Mouse (Mus musculus): ENCODE measurements at regions not wholly inside any gene's neighbourhood (a gene's known extent, or its start where the extent isn't known, plus 50 kb on each side); places are given as distances from the start of the nearest gene placed in this dataset.

- no peaks in the 10 kb centered on the region for H3K36me3 ChIP-seq (replicated peaks)
- no peaks in the 10 kb centered on the region for H3K27me3 ChIP-seq (ENCODE audit: poor library complexity, severe bottlenecking)
- H3K4me3 ChIP-seq, result no peak overlapping the region
- no peak for DNase-seq (ENCODE audit: extremely low spot score, low spot score)
- H3K27ac ChIP-seq, result no peak overlapping the region
- H3K9me3 ChIP-seq, result no peaks in the 10 kb centered on the region
- H3K4me1 ChIP-seq, result no peaks in the 10 kb centered on the region
- WGBS, result 89% methylated on average over 5 of the region's 5 CpGs
Measured at GRCm38 (mm10) chr3:124240936-124241733, 79.5 kb upstream of the Tram1l1 start.

- H3K27me3 ChIP-seq (ENCODE audit: poor library complexity, severe bottlenecking), result no peaks in the 10 kb centered on the region
- H3K4me3 ChIP-seq, result no peak overlapping the region
- no peak overlapping the region for H3K27ac ChIP-seq
- WGBS, result 95% methylated on average over 1 of the region's 1 CpGs
- no peaks in the 10 kb centered on the region for H3K4me1 ChIP-seq
- no peak for DNase-seq (ENCODE audit: extremely low spot score, low spot score)
- H3K36me3 ChIP-seq (replicated peaks), result no peaks in the 10 kb centered on the region
- H3K9me3 ChIP-seq, result no peaks in the 10 kb centered on the region
Measured at GRCm38 (mm10) chr3:124241734-124242006, 79.0 kb upstream of the Tram1l1 start.

GRCm38 (mm10) chr3:124262150-124262549, 58.5 kb upstream of the Tram1l1 start:
- Histone ChIP-seq H3K27ac (no peak overlapping the region), H3K4me1 (peaks cover 13% of the 10 kb centered on the region; the same call in 1 of the 2 replicates), H3K27me3 (ENCODE audit: poor library complexity, severe bottlenecking) (peaks cover 21% of the 10 kb centered on the region), H3K36me3 (replicated peaks) (no peaks in the 10 kb centered on the region), H3K9me3 (no peaks in the 10 kb centered on the region), H3K4me3 (no peak overlapping the region)
- WGBS, result 24% methylated on average over 3 of the region's 3 CpGs
- no peak for DNase-seq (ENCODE audit: extremely low spot score, low spot score)

- 62% methylated on average over 5 of the region's 5 CpGs for WGBS
- H3K4me1 ChIP-seq, result peaks cover 25% of the 10 kb centered on the region; the same call in 1 of the 2 replicates
- peaks cover 10% of the 10 kb centered on the region; the same call in 1 of the 2 replicates for H3K27me3 ChIP-seq (ENCODE audit: poor library complexity, severe bottlenecking)
- no peak overlapping the region for H3K4me3 ChIP-seq
- no peak for DNase-seq (ENCODE audit: extremely low spot score, low spot score)
- no peaks in the 10 kb centered on the region for H3K9me3 ChIP-seq
- no peak overlapping the region for H3K27ac ChIP-seq
- H3K36me3 ChIP-seq (replicated peaks), result no peaks in the 10 kb centered on the region
Measured at GRCm38 (mm10) chr3:124266821-124267220, 53.8 kb upstream of the Tram1l1 start.

- 71% methylated on average over 5 of the region's 5 CpGs for whole genome bisulfite sequencing
- no peaks in the 10 kb centered on the region for H3K9me3 ChIP-seq
- H3K4me1 ChIP-seq, result peaks cover 17% of the 10 kb centered on the region; the same call in 1 of the 2 replicates
- no peak overlapping the region for H3K27ac ChIP-seq
- H3K27me3 ChIP-seq (ENCODE audit: poor library complexity, severe bottlenecking), result peaks cover 6% of the 10 kb centered on the region; the same call in 1 of the 2 replicates
- DNase-seq (ENCODE audit: extremely low spot score, low spot score), result no peak
- no peaks in the 10 kb centered on the region for H3K36me3 ChIP-seq (replicated peaks)
- H3K4me3 ChIP-seq, result no peak overlapping the region
Measured at GRCm38 (mm10) chr3:124270506-124270905, 50.1 kb upstream of the Tram1l1 start.

All from forebrain, embryonic 10.5 days (tissue).